Mouse (Mus musculus) heart, postnatal 25 days (tissue): ENCODE results near the gene Gast. TPM values are rescaled to one million over a fixed set of nuclear protein-coding genes. Genes with fewer than 3 reads are reported as not detected.

Source experiments
- total RNA-seq, 2 experiments: library from RNA; stranded (reverse); gene quantifications; 2 replicates each; pipeline ENCODE4 v1.2.3; 2021

Gene Gast
- total RNA-seq, 2 experiments from 2014 or later: not detected

Other genes starting within 250 kb of the Gast start
- not detected for gene Krt32, start 246.2 kb upstream of the Gast start, total RNA-seq
- not detected for gene Krt35, start 238.2 kb upstream of the Gast start, total RNA-seq
- not detected for gene Krt36, start 228.8 kb upstream of the Gast start, total RNA-seq
- gene Krt13, start 212.8 kb upstream of the Gast start, total RNA-seq: not detected
- gene Krt15, start 198.5 kb upstream of the Gast start, total RNA-seq: not detected
- gene Krt19, start 185.7 kb upstream of the Gast start, total RNA-seq: 10 to 100 TPM in 1 of 2 experiments, 1 to 10 TPM in 1; 9.8 to 16.4 TPM
- not detected for gene Krt9, start 141.2 kb upstream of the Gast start, total RNA-seq
- under 1 TPM; 0.73 to 0.78 TPM for gene Krt14, start 126.9 kb upstream of the Gast start, total RNA-seq
- not detected for gene Krt16, start 85.5 kb upstream of the Gast start, total RNA-seq
- not detected for gene Krt17, start 73.4 kb upstream of the Gast start, total RNA-seq
- gene Krt42, start 64.5 kb upstream of the Gast start, total RNA-seq: not detected
- gene Eif1, start 14.5 kb upstream of the Gast start, total RNA-seq: 1,000 to 10,000 TPM; 1,459 to 1,550 TPM
- gene Hap1, start 21.7 kb downstream of the Gast start, total RNA-seq: 1 to 10 TPM in 1 of 2 experiments, under 1 TPM in 1; 0.83 to 1.2 TPM
- 100 to 1,000 TPM; 239 to 247 TPM for gene Jup, start 63.4 kb downstream of the Gast start, total RNA-seq
- 10 to 100 TPM; 15.4 to 15.8 TPM for gene P3h4, start 80.4 kb downstream of the Gast start, total RNA-seq
- 10 to 100 TPM; 12.2 to 14.4 TPM for gene Fkbp10, start 81.3 kb downstream of the Gast start, total RNA-seq
- 10 to 100 TPM; 30.2 to 33.3 TPM for gene Nt5c3b, start 107.4 kb downstream of the Gast start, total RNA-seq
- under 1 TPM; 0.88 to 0.92 TPM for gene Klhl10, start 107.5 kb downstream of the Gast start, total RNA-seq
- gene Klhl11, start 138.3 kb downstream of the Gast start, total RNA-seq: 1 to 10 TPM; 7.9 to 9.0 TPM
- gene Acly, start 193.6 kb downstream of the Gast start, total RNA-seq: 10 to 100 TPM; 31.6 to 41.6 TPM
- gene Ttc25, start 211.2 kb downstream of the Gast start, total RNA-seq: under 1 TPM; 0.20 to 0.31 TPM
- 1 to 10 TPM; 5.4 to 7.3 TPM for gene Cnp, start 240.5 kb downstream of the Gast start, total RNA-seq